Mouse (Mus musculus) ES-E14 (cell line): Measurements from ENCODE around the gene Tmpo. TPM values are rescaled to one million over a fixed set of nuclear protein-coding genes. Genes with fewer than 3 reads are reported as not detected.

Experiments used
- DNase-seq: peaks from one replicate; pipeline ENCODE4 v3.0.0-alpha.2; 2013; ENCODE audit warnings: low read depth, low spot score
- H3K27ac ChIP-seq: 2 replicates; pipeline ENCODE4 v1.5.1; 2012; ENCODE audit warnings: low read depth, mild to moderate bottlenecking, low read length, moderate library complexity, mixed read lengths; ENCODE audit not compliant: poor library complexity, insufficient read depth, severe bottlenecking
- H3K36me3 ChIP-seq: 2 replicates; pipeline ENCODE4 v1.6.1; 2012; ENCODE audit warnings: mild to moderate bottlenecking, low read length, moderate library complexity, mixed read lengths; ENCODE audit not compliant: control insufficient read depth, poor library complexity, insufficient read depth, severe bottlenecking
- H3K4me1 ChIP-seq, 2 experiments: fragments of 150-350 bp in 1 of 2; sonication (generic) in 1 of 2; 2 replicates each; pipeline ENCODE4 v1.6.1; 2012; ENCODE audit warnings: low read length in 2 of 2, mild to moderate bottlenecking in 1 of 2, mixed read lengths in 1 of 2; ENCODE audit not compliant: control insufficient read depth in 2 of 2, insufficient read depth in 2 of 2, poor library complexity in 1 of 2
- H3K4me3 ChIP-seq, 2 experiments: fragments of 150-350 bp in 1 of 2; sonication (generic) in 1 of 2; 2 replicates each; pipeline ENCODE4 v1.5.1; 2012; ENCODE audit warnings: low read length in 2 of 2, low read depth in 1 of 2, mild to moderate bottlenecking in 1 of 2, mixed read lengths in 1 of 2; ENCODE audit not compliant: insufficient read depth in 1 of 2, poor library complexity in 1 of 2, severe bottlenecking in 1 of 2
- H3K9ac ChIP-seq: 2 replicates; pipeline ENCODE4 v1.6.1; 2012; ENCODE audit warnings: low read depth, mild to moderate bottlenecking, low read length, mixed read lengths; ENCODE audit not compliant: poor library complexity, insufficient read depth, severe bottlenecking
- H3K9me3 ChIP-seq: fragments of 150-350 bp; sonication (generic); 2 replicates; pipeline ENCODE4 v1.6.1; 2012; ENCODE audit warnings: low read depth, mild to moderate bottlenecking, low read length; ENCODE audit not compliant: control insufficient read depth, insufficient read depth
- CHD2 ChIP-seq: IDR thresholded peaks from 2 replicates; pipeline ENCODE4 v1.6.1; 2014; ENCODE audit warnings: mild to moderate bottlenecking, low read depth, low read length, inconsistent platforms
- HCFC1 ChIP-seq: IDR thresholded peaks from 2 replicates; pipeline ENCODE4 v1.6.1; 2012; ENCODE audit warnings: low read length, inconsistent platforms, borderline replicate concordance; ENCODE audit not compliant: insufficient read depth
- MAFK ChIP-seq: IDR thresholded peaks from 2 replicates; pipeline ENCODE4 v1.6.1; 2014; ENCODE audit warnings: mild to moderate bottlenecking, low read depth, low read length, inconsistent platforms; ENCODE audit not compliant: insufficient read depth
- ZC3H11A ChIP-seq: IDR thresholded peaks from 2 replicates; pipeline ENCODE4 v1.6.1; 2012; ENCODE audit warnings: low read depth, mild to moderate bottlenecking, inconsistent platforms, low read length, borderline replicate concordance
- ZNF384 ChIP-seq: IDR thresholded peaks from 2 replicates; pipeline ENCODE4 v1.6.1; 2012; ENCODE audit warnings: low read depth, low read length, inconsistent platforms
- in situ Hi-C, 2 experiments: fragments of 600-800 bp; cut with MboI; formaldehyde crosslinking; loops; one replicate each; pipeline ENCODE4 v1.15.1; 2025; ENCODE audit warnings: low sequenced_read_pairs in 2 of 2, inconsistent platforms in 1 of 2; ENCODE audit not compliant: unreplicated experiment in 2 of 2
- total RNA-seq: library from RNA; depleted of rRNA; stranded (reverse); fragments of 300-350 nt; gene quantifications from 2 replicates; pipeline ENCODE4 v1.2.3, GENCODE M21; 2012

Gene Tmpo
- total RNA-seq, 1 experiment: 189 TPM

GRCm38 (mm10) chr10:91207275-91207674 is 26.2 kb upstream of the Tmpo start:
- in situ Hi-C loops: no loop called here
- Histone ChIP-seq H3K36me3 (no peaks in the 10 kb centered on the region), H3K4me3 (no peak overlapping the region), H3K9ac (no peak overlapping the region), H3K9me3 (no peaks in the 10 kb centered on the region), H3K4me1 (no peaks in the 10 kb centered on the region), H3K27ac (no peak overlapping the region)
- no peak for DNase-seq
- TF ChIP-seq ZNF384 (no peak), MAFK (no peak), CHD2 (no peak), HCFC1 (no peak), ZC3H11A (no peak)

DNA sequence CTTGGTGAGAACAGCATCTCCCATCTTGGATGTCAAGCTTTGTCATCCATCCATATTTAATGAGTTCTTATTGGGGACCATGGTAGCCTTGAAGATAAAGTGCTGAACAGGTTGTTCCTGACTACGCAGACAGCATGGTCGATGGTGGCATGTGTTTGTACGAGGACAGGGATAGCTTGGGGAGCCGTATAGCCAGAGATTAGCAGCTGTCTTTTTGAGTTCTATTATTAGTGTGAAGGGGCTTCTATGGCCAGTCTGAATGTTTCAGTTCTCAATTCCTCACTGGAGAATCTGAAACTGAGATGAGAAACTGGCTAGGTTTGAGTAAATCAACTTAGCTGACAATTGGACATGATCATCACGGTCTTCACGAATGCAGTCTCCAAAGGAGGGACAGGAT is 24.5 kb upstream of the Tmpo start:
- DNase-seq: no peak
- H3K9me3 ChIP-seq: no peaks in the 10 kb centered on the region
- H3K9ac ChIP-seq: no peak overlapping the region
- no peak overlapping the region for H3K27ac ChIP-seq
- no peak for TF ChIP-seq ZC3H11A
- no peak for TF ChIP-seq CHD2
- no peak for TF ChIP-seq MAFK
- no peak for TF ChIP-seq ZNF384
- TF ChIP-seq HCFC1: no peak
- no peaks in the 10 kb centered on the region for H3K4me1 ChIP-seq
- no peaks in the 10 kb centered on the region for H3K36me3 ChIP-seq
- in situ Hi-C loops: no loop called here
- H3K4me3 ChIP-seq: no peak overlapping the region

DNA sequence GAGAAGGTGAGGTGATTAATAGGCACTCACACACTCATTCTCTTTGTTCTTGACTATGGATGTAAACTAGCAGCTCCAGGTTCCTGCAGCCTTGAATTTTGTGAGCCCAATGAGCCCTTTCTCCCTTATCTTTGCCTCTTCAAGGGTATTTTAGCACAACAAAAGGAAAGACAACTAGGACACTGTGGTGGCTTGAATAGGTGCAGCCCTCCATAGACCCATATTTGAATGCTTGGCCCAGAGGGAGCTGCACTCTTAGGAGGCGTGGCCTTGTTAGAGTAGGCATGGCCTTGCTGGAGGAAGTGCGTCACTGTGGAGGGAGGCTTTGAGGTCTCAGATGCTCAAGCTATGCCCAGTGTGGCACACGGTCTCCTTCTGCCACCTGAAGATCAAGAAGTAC is 19.5 kb upstream of the Tmpo start:
- in situ Hi-C loops: no loop called here
- Histone ChIP-seq H3K9me3 (no peaks in the 10 kb centered on the region), H3K9ac (no peak overlapping the region), H3K27ac (no peak overlapping the region), H3K36me3 (no peaks in the 10 kb centered on the region), H3K4me3 (no peak overlapping the region), H3K4me1 (no peaks in the 10 kb centered on the region)
- TF ChIP-seq ZC3H11A: no peak
- no peak for TF ChIP-seq CHD2
- TF ChIP-seq MAFK: no peak
- no peak for TF ChIP-seq ZNF384
- TF ChIP-seq HCFC1: no peak
- no peak for DNase-seq

DNA sequence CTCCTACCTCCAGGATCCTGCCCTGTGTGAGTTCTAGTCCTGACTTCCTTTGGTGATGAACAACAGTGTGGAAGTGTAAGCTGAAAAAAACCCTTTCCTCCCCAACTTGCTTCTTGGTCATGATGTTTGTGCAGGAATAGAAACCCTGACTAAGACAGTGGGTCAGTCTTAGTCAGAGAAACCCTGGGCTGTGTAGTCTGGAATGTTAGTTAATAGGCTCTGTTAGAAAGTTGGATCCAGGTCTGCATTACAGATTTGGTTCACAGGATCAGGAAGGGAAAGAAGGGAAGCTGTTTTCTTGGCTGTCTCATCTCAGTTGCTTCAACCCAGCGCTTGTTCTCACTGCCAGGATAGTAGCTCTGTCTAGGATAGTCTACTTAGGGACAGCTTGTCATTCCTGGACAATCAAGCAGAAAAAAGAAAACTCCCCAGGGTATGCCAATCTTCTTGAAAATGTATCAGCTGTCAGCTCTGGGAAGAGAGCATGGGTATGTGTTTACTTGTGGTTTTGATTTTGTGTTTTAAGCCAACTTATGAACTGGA is 18.2 kb upstream of the Tmpo start:
- no peak overlapping the region for H3K4me3 ChIP-seq
- no peak for DNase-seq
- H3K27ac ChIP-seq: no peak overlapping the region
- in situ Hi-C loops: no loop called here
- H3K4me1 ChIP-seq: peaks cover 2% of the 10 kb centered on the region in 2 experiments; a peak in 1 of 4 replicates
- no peaks in the 10 kb centered on the region for H3K9me3 ChIP-seq
- no peaks in the 10 kb centered on the region for H3K36me3 ChIP-seq
- TF ChIP-seq HCFC1 (no peak), CHD2 (no peak), ZC3H11A (no peak), ZNF384 (no peak), MAFK (no peak)
- no peak overlapping the region for H3K9ac ChIP-seq

DNA sequence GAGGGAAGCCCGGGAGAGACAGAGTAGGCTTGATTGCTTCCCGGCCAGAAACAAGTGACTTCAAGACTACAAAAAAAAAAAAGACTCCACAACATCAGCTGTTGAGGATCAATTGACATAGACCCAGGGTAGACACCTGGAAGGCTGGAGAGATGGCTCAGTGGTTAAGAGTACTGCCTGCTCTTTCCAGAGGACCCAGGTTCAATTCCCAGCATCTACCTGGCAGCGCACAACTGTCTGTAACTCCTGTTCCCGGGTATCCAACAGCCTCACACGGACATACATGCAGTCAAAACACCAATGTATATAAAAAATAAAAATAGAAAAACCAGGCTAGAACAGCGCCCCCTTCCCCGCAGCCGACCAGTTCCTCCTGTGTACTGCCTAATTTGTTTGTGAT is 16.6 kb upstream of the Tmpo start:
- DNase-seq: no peak
- Histone ChIP-seq H3K9me3 (no peaks in the 10 kb centered on the region), H3K4me3 (no peak overlapping the region), H3K27ac (no peak overlapping the region), H3K4me1 (peaks cover 2 to 3% of the 10 kb centered on the region in 2 experiments; a peak in 1 of 4 replicates), H3K9ac (no peak overlapping the region), H3K36me3 (no peaks in the 10 kb centered on the region)
- no peak for TF ChIP-seq ZNF384
- in situ Hi-C loops: no loop called here
